Mouse (Mus musculus) mouse embryonic stem cell (cell line): ENCODE results near the gene Rab40b.
"Not testable (repeated sequence)": the region's sequence is repeated elsewhere in the genome, so short reads cannot be mapped to it uniquely, and the experiment has no call there.

Experiments
- in situ Hi-C, 2 experiments: fragments of 300-500 bp; cut with MboI; formaldehyde crosslinking; loops; 1 replicate in 1 of 2; 3 replicates in 1 of 2; pipeline ENCODE4 v1.14.3; 2019 to 2020; ENCODE audit warnings: low sequenced_read_pairs in 2 of 2, low pct_unique_long_range_greater_than_20kb in 1 of 2, mixed read lengths in 1 of 2; ENCODE audit not compliant: unreplicated experiment in 1 of 2

Rab40b gene

GRCm38 (mm10) chr11:121307712-121308111 is 80.3 kb downstream of the Rab40b start:
- in situ Hi-C loops, result not testable (repeated sequence)

- in situ Hi-C loops, result no loop called here
These were observed 81.4 kb downstream of the Rab40b start for GRCm38 (mm10) chr11:121306608-121307007.
